Mouse (Mus musculus) cerebellum, adult 8-10 months (tissue): ENCODE measurements around the gene Tmem190.
"Not testable (repeated sequence)": the region's sequence is repeated elsewhere in the genome, so short reads cannot be mapped to it uniquely, and the experiment has no call there.

ENCODE experiments used
- DNase-seq: peaks from one replicate; pipeline ENCODE4 v3.0.0; 2022

Tmem190 gene

DNA sequence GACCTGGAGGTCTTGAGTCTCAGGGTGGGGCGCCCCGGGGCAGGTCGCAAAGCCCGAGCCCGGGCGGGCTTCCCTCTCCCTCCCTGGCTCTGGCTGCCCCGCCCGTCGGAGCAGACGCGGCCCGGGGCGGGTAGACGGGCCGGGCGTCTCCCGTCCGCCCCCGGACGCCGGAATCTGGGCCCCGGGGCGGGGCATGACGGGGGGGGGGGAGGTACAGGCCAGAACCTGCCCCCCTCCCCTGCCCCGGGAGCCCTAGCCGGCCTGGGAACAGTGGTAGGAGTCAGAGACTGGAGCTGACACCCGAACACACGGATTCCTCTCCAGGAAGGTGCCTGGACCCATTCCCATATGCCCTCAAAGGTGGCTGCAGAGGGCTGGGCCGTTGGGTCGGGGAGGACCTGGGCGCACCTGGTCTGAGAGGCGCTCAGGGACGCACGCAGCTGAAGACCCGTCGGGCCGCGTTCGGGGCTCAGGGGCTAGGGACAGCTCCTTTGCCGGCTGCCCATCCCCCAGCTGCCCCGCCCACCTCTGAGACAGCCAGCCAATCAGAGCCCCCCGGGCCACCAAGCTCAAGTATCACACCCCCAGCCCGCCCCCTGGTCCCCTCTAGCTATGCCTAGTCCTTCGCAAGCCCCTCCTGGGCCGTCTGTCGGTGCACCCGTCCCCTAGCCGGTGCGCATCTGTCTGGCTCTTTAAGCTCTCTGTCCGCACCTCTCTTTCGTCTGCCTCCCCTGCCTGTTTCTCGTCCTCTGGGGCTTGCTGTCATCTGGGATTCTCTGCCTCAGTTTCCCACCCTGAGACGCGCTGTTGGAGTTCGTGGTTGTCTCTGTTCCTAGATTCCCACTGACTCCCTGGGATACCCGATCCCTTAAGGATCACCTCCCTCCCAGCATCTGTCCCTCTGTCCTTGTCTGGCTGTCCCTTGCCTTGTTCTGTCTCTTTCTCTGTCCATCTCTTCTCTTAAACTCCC is 5.6 kb upstream of the Tmem190 start:
- no peak for DNase-seq

DNA sequence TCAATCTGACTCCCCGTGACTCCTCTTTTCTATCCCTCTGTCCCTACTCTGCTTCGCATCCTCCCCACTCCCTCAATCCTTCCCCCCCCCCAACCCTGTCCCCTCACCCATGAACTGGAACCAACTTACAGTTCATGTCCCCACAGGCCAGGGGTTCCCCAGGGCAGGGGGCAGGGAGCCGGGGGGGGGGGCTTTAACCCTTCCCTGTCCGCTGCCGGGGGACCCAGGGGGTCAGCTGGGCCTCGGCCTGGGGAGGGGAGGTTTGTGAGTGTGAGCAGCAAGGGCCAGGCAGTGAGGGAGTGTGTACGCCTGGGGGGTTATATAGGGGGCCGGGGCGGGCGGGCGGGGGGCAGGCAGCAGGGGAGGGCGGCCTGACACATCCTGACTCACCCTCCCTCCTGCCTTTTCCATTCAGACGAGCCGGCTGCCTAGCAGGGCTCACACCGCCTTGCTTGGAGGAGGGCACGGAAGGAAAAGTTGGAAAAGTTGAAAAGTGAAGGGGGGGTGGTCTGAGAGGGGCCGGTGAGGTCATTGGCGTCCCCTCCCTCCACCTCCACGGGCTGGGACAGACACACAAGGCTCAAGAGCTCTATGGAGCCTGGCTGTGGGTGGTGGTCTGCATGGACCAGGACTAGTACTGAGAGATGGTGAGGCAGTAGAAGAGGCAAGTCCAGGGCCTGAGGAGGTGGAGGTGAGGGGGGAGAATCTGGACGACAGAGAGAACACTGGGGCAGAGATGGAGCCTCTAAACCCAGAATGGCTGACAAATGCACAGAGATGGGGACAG is 4.7 kb upstream of the Tmem190 start:
- DNase-seq = no peak

DNA sequence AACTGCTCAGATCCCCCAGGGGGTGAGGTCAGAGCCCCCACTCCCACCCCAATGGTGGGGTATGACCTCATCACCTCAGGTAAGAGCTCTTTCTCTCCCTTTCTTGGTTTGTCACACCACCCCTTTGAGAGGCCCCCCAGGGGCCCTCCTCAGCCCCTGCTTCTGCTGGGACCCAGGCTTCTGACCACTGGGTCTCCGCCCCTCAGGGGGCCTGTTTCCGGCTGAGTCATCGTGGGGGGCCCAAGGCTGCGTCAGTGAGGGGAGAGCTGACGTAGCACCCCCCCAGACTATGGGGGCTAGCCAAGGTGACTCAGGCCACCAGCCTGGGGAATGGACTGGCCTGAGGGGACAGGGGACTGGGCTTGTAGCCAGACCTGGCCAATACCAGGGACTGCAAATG is 2.8 kb upstream of the Tmem190 start:
- no peak for DNase-seq

DNA sequence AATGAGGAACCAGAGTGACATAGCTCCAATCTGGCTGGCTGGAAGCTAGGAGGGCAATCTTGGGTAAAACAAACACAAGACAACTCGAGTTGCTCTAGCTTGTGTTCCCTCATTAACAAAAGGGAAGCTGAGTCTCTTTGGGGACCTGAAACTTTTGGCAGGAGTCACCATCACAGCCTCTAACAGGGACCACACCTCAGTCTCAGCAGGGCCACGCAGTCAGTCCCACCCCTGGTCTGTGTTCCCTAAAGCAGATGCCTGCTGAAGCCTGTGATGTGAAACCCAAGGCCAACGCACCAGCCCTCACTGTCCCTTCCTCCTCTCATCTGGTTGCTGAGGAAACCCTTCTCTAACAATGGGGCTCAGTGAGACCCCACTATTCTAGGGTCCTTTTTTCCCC is 607 bp upstream of the Tmem190 start:
- DNase-seq = no peak

DNA sequence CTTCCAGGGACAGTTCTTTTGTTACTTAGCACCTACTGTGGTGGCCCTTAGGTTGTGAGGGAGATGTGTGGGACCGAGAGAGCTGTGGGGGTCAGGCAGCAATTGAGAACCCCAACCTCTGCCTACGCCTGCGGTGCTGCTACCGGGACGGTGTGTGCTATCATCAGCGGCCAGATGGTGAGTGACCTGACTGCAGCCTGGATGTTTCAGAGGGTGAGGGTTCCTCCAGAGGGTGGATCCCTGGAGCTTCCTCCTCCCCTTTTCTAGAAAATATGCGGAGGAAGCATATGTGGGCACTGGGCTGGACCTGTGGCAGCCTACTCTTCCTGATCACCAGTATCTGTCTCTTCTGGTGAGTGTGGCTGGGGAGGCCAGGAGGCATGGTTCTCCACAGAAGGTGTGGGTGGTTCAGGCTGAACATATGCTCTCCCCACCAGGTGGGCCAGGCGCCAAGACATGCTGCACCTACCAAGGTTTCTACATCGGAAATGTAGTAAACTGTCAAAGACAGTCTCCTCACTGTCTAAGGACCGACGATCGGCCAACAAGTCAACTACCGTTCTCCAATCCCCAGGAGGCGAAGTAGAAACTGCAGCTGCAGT is 1.0 kb downstream of the Tmem190 start:
- DNase-seq = peak; percentile 71

DNA sequence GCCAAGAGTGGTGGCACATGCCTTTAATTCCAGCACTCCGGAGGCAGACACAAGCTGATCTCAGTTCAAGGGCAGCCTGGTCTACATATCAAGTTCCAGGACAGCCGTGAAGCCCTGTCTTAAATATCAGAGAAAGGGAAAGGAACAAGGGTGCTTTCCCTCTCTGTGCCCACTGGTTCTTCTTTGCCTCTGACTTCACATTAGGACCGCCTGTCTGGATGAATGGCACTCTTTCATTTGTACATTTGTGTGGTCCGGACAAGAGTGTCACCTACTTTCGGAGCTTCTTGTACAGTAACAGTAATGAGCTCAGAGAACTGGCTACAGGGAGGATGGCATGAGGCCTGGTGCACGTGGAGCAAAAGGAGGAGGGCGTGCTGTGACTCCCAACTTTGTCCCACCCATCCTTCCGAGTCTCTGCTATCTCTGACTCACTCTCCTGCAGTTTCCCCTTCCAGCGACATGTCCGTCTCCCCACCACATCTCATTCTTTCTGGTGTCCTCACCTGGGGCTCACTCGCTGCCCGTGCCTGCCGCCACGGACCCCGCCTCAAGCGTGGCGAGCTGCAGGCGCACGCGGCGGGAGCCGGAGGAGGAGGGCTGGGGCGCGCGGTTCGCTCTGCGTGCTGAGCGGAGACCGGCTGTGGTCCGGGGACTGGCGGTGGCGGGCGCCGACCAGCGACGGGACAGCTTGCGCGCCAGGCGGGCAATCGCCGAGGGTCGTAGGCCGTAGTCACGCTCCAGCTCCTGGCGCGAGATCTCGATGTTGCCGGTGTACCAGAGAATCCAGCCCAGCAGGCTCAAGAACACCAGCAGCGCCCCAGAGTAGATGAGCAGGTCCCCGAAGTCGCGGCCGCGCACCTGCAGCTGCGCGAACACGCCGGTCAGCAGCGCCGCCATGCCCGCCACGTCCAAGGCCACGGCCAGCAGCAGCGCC is 6.0 kb downstream of the Tmem190 start:
- peak; percentile 73 for DNase-seq

DNA sequence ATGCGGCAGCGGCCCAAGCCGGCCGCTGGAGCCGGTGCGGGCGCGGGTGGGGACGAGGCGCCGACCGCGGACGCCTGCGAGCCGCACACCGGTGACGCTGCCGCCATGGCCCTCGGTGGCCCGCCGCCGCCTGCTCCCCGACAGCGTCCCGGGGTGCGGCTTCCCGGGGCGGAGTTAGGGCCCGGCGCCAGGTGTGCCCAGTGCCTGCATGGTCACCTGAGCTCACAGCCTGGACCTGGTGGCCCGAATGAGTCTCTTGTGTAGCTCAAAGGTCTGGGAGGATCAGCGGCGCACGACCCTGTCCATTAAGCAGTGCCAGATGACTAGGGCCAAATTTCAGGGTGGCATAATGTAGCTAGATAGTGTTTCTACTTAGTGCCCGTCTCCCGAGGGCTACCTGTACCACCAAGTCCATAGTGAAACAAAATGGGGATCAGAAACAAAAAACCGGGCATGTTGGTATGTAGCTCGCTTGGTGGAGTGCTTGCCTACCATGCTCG is 6.7 kb downstream of the Tmem190 start, which contains the start of gene Tmem238:
TSS of gene Tmem238 (minus strand) at position 221 of the 500 bp plus-strand sequence.
- no peak for DNase-seq

DNA sequence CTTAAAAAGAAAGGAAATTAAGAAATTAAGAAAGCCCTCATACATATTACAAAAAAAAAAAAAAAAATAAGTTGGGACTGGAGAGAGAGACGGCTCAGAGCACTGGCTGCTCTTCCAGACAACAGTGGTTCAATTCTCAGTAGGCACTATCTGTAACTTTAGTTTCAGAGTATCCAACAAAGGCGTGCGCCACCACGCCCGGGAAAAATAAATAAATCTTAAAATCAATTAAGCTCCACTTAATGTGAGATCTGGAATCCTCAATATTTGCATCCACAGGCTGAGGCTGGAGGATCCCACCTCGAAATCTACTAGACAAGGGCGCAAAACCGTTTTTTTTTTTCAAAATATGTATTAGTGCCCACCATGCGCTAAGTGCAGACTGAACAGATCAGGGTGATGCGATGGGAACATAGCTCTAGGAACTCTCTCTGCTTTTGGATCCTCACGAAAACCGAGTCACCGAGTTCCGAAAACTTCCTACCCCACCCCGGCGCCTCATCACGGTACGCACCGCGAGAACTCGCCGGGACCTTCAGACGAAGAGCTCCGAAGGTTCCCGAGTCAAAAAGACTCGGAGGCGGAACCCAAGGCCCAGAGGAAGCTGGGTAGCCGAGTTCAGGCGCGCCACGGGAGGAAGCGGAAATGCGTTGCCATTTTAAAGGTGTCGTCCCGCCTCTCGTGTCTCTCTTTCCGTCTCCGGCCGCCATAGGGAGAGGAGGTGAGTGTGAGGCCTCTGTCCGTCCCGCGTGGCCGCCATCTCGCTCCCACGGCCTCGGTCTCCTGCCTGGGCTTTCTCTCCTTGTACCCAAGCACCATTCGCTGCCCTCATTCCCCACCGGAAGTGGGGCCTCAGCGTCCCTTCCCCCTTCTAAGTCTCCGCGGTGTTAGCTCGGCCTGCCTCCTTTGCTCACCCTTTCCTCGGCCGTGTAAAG is 9.8 kb downstream of the Tmem190 start, which contains the start of gene Rpl28:
TSS of gene Rpl28 (plus strand) at position 597 of the 935 bp plus-strand sequence.
- peak; percentile 92 for DNase-seq

DNA sequence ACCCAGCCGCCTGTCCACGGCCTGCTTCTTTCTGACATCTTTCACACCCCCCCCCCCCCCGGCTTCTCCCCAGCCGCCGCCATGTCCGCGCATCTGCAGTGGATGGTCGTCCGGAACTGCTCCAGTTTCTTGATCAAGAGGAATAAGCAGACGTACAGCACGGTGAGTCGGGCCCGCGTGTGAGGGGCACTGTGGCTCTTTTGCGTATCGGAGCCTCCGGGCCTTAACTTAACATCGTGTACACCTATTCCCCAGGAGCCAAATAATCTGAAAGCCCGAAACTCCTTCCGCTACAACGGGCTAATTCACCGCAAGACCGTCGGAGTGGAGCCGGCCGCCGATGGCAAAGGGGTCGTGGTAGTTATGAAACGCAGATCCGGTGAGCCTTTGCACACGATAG is 10.5 kb downstream of the Tmem190 start:
- not testable (repeated sequence) for DNase-seq

DNA sequence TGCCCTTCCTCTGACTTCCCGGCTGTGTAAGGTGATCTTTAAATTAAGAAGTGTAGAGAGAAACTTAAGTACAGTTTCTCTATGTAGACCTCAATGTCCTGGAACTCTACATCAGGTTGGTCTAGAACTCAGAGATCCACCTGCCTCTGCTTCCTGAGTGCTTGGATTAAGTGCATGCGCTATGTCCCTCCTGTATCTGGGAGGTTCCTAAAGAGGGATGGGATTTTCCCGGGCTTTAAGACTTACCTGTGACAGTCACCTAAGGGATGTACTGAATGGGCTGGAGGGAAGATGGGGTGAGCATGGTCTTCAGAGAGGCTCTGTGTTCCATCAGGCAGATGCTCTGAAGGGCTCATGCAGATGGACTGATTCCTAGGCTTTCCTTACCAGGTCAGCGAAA is 10.9 kb downstream of the Tmem190 start:
- no peak for DNase-seq

DNA sequence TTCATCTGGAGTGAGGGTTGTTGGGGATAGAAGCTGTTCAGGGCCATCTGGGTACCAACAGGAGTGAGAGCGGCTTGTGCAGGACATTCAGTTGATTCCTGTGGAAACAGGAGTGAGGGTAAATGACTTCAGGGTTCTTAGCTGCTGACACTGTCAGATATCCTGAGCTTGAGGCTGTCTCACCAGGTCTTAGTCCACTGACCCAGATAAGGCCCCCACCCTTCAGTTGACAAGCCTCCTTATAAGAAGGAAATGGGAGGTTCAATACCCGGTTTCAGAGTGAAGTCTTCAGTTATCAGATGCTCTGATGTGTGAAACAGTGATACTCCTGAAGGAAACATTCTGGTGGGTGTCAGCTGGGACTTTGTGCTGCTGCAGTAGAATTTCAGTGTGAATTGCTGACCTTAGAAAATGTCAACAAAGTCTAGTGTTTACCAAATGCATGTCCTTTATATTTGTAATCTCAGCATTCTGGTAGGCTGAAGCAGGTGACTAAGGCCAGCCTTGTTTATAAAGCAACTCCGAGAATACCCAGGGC is 12.0 kb downstream of the Tmem190 start:
- no peak for DNase-seq

DNA sequence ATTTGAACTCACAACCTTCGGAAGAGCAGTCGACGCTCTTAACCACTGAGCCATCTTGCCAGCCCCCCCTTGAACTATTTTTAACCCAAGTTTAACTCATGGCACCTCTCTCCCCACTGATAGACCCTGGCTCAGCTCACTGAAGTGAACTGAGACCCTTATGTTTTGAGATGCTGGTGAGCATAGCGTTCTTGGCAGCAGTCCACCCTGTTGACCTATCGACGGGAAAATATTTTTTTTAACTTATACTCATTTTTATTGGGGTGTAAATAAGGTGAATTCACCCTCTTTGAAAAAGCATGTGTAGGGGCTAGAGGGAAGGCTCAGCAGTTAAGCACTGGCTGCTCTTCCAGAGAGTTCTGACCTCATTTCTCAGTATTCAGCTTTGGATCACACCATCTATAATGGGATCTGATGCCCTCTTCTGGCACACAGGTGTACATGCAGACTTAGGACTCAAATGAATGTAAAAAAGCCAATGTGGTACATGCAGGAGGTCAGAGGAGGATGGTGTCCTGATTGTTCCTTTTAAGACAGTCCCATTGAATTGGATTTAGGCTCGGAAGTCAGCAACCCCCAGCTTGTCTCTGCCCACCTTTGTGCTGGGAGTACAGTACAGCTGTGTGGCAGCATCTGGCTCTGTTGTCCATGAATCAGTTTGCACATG is 13.2 kb downstream of the Tmem190 start:
- peak; percentile 41 for DNase-seq

DNA sequence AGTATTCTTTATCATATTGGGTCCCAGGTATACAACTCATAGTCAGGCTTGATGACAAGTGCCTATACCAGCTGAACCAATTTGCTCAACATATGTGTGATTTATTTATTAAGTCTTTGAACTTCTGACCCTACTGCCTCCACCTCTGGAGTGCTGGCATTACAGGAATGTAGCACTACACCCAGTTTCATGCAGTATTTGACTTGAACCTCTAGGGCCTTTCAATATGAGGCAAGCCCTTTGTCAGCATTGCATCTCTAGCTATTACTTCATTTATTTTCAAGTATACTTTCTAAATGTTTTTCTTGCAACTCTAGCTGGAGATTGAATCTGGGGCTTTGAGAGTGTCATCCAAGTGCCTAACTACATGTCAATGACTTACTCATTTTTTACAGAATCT is 19.5 kb downstream of the Tmem190 start:
- DNase-seq = no peak

DNA sequence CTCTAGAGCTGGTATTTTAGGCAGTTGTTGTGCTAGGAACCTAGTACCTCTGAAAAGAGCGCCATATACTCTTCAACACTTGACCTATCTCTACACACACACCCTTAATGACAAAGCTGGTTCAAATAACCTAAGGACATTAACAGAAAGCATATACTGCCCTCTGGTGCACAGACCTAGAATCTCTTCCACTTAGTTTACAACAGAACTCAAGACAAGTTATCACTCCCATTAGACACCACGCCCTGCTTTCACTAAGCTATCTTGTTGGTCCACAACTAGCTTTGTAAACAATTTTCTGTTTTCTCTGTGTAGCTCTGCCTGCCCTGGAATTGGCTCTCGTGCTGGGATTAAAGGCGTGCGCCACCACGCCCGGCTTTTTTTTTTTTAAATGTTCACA is 24.0 kb downstream of the Tmem190 start:
- no peak for DNase-seq

DNA sequence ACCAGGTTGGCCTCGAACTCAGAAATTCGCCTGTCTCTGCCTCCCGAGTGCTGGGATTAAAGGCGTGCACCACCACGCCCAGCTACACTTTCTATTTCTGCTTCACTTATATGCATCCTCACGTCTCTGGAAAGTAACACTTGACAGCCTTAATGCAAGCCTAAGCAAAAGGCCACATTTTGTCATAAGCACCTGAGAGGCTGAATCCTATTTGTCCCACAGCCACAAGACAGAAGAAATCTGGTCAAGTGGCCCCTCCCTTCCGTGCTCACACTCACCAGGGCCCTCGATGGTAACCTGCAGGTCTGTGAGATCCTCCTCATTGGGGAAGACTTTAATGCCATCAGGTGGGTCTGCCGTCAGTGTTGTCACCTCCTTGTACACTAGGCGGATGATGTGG is 28.4 kb downstream of the Tmem190 start:
- DNase-seq = not testable (repeated sequence)

DNA sequence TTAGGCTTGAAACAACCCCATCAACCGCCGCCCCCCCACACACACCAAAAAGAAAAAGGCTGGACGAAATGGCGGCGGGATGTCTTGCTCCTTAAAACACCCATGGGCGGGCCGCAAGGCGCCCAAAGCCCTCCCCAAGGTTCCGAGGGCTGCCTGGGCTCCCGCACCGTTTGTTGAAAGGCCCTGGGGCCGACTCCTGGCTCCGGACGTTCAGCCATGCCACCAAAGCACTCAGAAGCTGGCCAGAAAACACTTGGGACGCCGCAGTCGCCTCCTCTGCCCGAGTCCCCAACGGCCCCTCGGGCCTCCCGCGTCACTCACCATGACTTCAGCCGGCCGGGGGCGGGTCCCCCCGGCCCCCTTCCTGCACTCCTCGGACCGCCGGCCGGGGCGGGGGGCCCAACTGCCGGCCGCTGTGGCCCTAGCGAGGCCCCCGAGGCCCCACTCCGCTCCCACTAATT is 29.1 kb downstream of the Tmem190 start:
- no peak for DNase-seq

DNA sequence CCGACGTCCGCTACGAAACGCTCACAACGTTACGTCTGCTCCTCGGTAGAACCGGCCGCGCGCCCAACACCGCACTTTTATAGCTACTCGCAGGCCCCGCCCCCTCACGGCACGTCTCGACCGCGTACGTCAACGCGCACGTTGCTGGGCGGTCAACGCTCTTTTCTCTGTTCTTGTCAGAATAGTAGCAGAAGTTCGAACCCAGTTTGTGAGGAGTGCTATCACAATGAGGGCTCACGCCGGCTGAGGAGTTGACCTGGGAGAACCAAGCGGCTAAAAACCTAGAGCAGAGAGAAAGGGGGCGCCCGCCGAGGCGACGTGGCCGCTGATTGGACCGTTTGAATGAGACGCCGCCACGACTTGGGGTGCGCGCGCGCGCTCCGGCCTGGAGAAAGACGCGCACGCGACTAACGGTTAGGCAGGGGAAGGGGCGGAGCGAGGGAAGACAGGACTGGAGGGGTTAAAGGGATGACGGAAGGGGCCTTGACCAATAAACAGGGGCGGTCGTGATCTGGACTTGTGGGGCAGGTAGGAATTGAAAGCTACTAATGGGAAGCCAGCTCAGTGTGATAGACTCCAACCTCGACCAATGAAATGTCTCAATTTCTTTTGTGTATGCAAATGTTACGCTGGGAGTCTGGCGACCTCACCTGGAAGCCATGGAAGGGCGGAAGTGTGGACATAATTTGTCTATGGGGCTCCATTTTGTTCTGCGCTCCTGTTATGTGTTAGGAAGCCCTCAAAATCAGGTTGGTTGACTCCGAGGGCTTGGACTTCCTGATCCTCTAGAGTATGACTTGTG is 29.8 kb downstream of the Tmem190 start, which contains the start of gene Ube2s:
TSS of gene Ube2s (minus strand) at position 288 of the 802 bp plus-strand sequence.
- DNase-seq = peak; percentile 98

DNA sequence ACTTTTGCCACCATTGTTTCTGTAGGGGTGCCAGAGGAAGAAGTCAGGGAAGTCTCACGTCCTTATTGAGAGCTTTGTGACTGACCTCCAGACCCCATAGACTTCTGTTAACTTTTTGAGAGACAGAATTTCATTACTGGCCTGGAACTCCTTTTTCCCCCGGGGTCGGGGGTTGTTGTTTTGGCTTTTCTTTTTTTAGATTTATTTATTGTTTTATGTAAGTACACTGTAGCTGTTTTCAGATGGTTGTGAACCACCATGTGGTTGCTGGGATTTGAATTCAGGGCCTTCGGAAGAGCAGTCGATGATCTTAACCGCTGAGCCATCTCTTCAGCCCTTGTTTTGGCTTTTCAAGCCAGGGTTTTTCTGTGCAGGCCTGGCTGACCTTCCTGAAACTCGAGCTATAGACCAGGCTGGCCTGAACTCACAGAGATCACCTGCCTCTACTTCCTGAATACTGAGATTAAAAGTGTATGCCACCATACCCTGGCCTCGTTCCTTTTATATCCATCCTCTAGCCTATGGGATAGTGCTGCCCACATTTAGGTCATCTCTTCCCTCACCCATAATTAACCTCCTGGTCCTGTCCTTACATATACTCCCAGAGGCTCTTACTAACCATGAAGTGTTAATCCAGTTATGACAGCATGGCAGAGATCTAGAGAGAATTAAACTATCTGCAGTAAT is 30.5 kb downstream of the Tmem190 start:
- DNase-seq = no peak
